Mouse (Mus musculus): ENCODE measurements around the gene Samd1.

- TF ChIP-seq CTCF (IDR thresholded peaks at IDR 0.05; ENCODE audit: low read depth, low read length) (no peak), TAL1 (conservative IDR thresholded peaks at IDR 0.05; ENCODE audit: low read depth, low read length) (no peak)
Observed at GRCm38 (mm10) chr8:84003612-84004246, 6.3 kb downstream of the Samd1 start.
